Mouse (Mus musculus) urinary bladder, adult 2 months (tissue): Measurements from ENCODE around the gene Myl6. TPM values are rescaled to one million over a fixed set of nuclear protein-coding genes. Genes with fewer than 3 reads are reported as not detected.

ENCODE experiments used
- DNase-seq: peaks from one replicate; pipeline ENCODE4 v3.0.0; 2022; ENCODE audit warnings: low spot score
- polyA plus RNA-seq: library from polyadenylated mRNA; depleted of rRNA; stranded (reverse); fragments of >200 nt; gene quantifications from 2 replicates; pipeline ENCODE4 v1.2.3, GENCODE M21; 2012

Gene Myl6
- polyA plus RNA-seq, 1 experiment: 11,320 TPM

DNA sequence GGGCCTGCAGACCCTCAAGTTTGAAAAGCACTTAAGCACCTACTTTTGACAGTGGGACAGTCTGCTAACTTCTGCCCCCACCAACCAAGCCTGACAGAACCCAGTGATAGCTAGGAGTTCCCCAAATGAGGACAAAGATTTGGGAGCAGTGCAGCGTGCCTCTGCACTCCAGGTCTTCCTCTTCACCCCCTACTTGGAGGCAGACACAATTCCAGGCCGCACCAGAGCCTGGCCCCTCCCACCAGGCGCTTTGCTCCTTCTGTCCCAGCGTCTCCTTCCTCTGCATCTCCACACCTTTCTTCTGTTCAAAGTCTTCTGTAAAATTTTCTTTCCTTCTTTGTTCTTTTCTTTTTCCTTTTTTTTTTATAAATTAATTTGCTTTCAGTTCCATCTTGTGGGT is 4.2 kb downstream of the Myl6 start:
- DNase-seq: no peak

DNA sequence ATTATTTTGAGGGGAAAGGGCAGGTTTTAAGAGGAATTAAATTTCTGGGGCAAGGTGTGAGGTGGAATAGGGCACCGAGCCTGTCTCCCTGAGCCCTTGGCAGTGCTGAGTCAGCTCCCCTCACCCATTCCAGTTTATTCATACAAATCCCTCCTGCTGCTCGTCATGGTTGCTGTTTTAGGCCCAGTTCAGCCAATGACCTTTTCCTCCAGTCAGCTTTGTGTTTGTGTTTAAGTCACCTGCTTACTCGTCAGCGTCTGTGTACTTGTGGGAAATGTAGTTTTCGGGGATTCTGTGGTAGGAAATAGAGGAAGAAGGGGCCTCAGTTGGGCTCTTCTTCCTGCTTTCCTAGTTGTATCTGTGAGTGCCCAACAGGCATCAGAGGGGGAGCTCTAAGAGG is 4.6 kb downstream of the Myl6 start:
- DNase-seq: no peak

DNA sequence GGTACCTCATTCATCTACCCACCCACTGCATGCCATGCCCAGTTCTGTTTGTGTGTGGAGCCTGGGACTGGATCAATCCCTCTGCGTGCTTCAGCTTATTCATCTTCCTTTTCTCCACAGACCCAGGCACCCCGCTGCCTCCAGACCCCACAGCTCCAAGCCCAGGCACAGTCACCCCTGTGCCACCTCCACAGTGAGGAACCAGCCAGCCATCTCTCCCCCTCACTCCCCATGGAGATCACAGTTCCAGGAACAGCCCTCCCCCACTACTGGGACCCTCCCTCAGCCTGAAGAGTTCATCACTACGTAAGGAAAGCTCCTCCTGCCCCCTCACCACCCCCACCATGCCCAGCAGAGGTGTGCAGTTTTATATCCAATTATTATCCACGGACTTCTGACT is 5.2 kb downstream of the Myl6 start:
- DNase-seq: no peak

DNA sequence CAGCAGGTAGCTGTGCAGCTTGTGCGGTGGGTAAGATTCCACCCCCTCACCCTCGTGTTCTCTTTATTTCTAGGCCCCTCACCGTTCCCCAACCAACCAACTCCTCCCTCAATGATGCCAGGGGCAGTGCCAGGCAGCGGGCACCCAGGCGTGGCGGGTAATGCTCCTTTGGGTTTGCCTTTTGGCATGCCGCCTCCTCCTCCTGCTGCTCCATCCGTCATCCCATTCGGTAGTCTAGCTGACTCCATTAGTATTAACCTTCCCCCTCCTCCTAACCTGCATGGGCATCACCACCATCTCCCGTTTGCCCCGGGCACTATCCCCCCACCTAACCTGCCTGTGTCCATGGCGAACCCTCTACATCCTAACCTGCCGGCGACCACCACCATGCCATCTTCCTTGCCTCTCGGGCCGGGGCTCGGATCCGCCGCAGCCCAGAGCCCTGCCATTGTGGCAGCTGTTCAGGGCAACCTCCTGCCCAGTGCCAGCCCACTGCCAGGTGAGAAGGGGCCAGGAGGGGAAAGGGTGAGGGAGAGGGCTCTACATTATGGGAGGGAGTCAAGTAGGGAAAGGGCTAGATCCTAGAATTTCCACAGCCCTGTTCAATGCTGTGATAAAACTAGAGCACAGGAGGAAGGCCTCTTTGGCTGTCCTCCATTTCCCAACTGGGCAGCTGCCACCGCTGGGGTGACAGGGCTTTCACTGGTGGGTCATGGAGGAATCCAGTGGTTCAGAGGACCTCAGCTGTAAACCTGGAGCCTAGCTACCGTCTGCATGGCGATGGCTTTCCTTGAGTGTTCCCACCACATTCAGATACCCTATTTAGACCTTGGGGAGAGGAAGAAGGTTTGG is 5.9 kb downstream of the Myl6 start:
- no peak for DNase-seq

DNA sequence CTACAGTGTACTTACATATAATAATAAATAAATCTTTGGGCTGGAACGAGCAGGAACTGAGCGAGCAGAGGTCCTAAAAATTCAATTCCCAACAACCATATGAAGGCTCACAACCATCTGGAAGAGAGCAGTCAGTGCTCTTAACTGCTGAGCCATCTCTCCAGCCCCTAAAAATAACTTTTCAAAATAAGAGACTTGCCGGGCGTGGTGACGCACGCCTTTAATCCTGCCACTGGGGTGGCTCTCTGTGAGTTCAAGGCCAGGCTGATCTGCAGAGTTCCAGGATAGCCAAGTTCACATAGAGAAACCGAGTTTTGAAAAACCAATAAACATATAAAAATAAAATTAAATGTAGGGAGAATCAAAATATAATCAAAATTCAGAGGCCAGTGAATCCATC is 7.6 kb downstream of the Myl6 start:
- no peak for DNase-seq

DNA sequence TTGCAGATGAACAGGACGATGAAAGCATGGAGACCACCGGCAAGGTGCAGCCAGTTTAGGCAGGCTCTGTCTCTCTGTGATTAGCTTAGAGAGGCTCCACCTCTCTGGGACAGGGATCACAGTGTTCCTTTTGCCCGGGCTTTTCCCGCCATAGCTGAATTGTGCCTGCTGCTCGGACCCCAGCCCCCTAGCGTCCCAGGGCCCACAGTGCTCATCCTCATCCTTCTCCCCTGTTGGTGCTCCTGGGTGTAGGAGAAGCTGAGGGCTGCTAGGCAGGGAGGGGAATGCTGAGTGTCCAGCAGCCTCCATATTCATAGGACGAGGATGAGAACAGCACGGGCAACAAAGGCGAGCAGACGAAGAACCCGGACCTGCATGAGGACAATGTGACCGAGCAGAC is 19.6 kb downstream of the Myl6 start:
- no peak for DNase-seq

DNA sequence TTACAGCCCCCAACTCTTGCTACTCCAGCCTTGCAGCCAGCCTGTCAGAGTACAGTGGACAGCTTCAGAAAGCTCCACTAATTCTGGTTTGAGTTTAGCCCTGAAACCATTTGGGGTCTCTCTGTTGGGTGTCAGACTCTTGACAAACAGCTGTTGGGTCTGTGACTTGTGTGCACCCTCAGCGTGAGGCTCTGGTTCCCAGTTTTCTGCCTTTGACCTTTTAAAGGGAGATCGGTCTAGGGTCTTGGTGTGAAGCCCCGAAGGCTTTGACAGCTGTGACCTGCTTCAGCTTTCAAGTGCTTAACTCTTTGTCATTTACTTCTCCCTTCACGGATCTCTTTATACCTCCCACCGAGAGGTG is 33.7 kb downstream of the Myl6 start:
- no peak for DNase-seq

DNA sequence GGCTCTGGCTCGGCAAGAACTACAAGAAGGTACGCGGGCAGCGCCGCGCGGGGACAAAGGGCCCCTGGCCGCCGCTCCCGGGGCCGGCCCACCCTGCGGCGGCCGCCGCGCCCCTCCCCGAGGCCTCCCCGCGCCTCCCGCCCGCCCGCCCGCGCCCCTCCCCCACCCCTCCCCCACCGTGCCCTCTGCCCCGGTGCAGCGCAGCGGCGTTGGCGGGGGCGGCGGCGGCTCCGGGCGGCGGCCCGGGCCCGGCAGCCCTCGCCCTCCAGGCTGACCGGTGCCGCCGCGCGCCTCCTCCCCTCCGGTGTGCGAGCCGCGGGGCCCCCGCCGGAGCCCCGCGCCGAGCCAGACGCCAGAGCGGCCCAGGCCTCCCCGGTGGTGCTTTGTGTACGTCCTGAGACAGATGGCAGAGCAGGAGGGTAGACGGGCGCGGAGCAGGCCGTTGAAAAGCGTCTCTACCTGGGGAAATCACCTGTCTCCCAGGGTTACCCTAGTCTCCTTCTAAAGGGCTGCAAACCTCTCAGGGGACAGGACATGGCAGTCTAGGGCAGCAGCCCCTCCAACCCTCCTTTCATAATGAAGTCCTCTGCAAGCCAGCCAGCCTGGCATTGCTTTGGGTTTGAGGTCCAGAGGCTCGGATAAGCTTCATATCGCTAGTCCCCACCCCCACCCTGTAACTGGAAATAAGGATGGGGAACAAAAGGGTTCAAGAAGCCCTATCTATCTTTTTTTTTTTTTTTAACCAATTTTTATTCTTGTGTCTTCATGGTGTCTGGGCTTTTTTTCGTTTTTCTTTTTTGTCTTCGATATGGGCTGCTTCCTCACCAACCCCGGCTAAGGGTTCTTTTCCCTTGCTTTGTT is 34.3 kb downstream of the Myl6 start:
- DNase-seq: peak; percentile 53

DNA sequence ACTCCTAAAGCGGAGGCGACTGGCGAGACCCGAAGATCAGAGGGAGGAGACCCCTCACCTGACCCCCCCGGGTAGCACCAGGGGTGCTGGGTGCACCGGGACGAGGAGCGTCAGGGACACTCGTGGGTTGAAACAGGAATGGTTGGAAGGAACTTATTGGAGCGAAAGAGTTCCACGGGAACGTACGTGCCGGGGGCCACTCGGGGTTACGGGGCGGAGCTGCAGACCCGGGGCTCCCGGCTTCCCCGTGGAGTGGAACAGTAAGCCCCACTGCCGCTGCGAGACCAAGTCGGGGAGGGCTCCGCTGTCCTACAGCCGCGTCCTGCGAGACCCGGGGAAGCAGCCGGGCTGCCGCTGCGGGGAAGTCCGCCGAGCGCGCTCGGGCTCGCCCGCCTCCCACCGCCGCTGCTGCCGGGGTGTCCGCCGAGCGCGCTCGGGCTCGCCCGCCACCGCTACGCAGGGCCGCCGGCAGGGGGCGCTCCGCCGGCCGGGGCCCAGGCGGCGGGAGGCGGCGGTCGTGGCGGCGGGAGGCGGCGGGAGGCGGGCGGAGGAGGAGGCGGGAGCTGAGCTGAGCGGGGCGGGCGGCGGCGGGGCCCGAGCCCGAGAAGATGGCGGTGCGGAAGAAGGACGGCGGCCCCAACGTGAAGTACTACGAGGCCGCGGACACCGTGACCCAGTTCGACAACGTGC is 35.1 kb downstream of the Myl6 start, which contains the start of gene Smarcc2:
TSS of gene Smarcc2 (plus strand) at position 530 of the 690 bp plus-strand sequence.
- DNase-seq: peak; percentile 85

DNA sequence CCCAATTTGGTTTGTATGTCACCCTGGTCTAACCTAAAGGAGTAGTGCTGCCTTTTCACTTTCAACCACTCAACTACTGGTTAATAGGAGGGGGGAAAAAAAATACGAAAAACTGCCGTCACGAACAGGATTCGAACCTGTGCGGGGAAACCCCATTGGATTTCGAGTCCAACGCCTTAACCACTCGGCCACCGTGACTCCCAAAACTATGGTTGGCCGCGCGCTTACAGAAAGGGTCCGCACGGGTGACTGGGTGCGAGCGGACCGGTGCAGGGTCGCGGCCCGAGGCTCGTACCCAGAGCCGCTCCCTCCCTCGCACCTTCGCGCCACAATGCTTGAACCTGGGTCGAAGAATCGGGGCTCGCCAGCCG is 35.6 kb downstream of the Myl6 start:
- peak; percentile 97 for DNase-seq

DNA sequence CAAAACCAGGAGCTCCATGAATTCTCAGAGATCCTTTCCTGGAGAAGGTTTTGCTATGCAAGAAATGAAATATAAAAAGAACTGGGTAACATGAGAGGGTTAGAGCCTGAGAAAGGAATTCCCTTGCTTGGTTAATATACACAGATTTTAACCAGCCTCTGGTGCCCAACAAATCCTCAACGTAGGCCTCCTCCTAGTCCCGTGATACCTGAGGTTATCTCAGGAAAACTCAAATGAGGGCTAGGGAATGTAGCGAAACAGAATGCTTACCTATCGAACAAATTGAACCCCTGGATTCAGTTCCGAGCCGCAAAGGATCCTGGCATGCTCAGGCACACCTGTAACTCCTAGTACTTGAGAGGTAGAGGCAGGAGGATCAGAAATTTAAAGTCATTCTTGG is 36.3 kb downstream of the Myl6 start:
- no peak for DNase-seq

DNA sequence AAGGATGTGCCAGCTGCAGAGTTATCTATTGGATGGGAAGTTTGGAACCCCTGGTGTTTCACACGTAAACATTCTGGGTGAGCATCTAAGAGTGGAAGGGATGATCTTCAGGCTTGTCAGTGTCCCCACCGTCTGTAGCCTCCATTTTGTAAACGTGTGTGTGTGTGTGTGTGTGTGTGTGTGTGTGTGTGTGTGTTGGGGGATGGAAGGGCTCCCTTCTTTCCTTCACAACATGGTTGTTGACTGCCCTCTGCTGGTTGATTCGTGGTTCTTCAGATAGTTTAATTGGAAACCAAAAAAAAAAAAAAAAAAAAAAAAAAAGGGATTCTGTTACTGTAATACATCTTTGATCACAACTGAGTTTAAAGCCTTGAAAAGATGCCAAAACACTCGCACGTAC is 38.7 kb downstream of the Myl6 start:
- no peak for DNase-seq

DNA sequence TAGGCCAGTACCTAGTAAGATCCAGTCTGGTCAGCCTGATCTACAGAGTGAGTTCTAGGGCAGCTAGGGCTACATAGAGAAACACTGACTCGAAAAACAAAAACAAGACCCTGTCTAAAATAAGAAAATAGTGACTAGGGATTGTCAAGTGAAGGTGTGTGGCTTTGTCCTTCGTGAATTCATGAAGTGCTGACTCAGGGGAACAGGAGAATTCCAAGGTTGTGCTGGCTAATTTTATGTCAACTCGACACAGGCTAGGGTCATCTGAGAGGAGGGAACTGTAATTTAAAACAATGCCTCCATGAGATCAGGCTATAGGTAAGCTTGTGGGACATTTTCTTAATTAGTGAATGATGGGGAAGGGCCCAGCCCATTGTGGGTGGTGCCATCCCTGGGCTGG is 39.5 kb downstream of the Myl6 start:
- DNase-seq: no peak

DNA sequence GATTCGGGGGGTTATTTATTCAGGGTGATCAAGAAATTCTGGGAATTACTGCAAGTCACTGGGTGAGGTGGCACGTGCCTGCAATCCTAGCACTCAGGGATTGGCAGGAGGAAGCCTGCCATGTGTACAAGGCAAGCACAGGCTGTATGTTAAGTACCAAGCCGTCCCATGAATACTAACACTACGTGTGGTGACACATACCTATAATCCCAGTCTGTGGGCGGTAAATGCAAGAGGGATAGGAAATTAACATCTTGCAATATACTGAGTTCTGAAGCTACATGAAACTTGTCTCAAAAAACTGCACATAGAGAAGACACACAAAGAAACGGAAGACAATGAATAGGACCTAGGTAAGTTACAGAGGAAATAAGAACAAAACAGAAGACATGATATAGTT is 42.9 kb downstream of the Myl6 start:
- no peak for DNase-seq

DNA sequence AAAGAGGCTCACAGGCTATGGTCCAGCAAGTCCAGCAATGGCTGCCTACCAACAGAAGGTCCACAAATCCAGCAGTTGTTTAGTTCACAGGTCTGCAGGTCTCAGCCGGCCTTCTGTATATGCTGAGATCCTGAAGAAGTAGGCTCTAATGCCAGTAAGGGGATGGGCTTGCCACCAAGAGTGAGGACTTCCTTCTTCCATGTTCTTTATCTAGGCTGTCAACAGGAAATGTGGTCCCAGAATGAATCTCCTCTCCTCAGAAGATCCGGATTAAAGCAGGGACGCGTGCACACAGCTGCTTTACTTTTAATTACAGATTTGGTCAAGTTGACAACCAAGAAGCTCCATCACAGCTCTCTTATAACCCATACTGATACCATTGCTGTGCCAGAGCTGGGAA is 48.5 kb downstream of the Myl6 start:
- no peak for DNase-seq

DNA sequence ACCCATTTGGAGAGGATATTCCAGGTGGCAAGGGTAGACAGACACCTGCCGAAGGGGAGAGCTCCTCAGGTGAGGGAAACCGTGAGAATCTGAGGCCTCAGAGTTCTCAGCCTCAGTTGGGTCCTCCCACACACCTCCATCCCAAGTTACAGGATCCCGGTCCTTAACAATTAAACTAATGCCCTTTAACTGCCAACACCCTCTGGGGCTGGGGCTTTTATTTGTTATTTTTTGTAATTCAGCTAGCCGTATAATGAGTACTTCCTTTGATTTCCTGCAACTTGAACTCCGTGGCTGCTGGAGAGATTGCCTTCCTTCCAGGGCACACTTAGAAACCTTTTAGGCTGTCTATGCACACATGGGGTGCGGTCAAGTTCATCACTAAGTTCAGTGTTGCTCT is 49.6 kb downstream of the Myl6 start:
- DNase-seq: no peak

DNA sequence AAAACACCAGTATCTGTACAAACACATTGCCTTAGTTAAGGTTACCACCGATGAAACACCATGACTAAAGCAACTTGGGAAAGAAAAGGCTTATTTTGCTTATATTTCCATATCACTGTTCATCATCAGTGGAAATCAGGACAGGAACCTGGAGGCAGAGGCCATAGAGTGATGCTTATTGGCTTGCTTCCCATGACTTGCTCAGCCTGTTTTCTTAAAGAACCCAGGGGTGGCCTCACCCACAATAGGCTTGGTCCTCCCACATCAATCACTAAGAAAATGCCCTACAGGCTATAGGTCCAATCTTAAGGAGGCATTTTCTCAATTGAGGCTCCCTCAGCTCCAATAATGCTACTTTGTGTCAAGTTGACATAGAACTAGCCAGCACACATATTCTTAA is 51.2 kb downstream of the Myl6 start:
- no peak for DNase-seq

DNA sequence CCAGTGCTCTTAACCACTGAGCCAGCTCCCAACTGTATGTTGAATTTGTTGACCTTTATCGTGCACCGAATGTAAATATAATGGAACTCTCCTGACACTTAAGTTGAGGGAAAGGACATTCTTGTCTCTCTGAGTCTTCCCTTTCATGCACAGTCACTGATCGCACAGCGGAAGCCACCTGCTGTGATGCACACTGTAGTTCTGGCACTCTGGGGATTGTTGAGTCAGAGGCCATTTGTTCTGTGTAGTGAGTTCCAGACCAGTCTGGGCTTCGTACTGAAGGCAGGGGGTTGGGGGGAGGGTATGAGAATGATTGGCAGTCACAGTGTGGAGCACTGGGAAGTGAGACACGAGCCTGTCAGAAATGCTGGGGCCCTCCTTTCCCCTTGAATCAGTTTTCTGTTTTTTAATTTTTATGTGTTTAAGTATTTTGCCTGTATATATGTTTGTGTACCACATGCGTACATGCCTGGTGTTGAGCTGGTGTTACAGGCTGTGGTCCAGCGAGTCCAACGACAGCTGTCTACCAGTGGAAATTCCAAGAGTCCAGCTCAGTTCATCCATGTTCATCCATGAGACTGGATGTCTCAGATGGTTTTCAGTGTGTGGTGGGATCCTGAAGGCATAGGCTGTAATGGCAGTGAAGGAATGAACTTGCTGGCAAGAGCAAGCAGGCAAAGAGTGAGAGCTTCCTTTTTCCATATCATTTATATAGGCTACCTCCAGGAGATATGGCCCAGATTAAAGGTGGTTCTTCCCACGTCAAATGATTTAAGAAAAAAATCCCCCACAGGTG is 52.4 kb downstream of the Myl6 start:
- no peak for DNase-seq
